14 mouse cellular contexts compared by ENCODE assay signal in the genomic region with DNA sequence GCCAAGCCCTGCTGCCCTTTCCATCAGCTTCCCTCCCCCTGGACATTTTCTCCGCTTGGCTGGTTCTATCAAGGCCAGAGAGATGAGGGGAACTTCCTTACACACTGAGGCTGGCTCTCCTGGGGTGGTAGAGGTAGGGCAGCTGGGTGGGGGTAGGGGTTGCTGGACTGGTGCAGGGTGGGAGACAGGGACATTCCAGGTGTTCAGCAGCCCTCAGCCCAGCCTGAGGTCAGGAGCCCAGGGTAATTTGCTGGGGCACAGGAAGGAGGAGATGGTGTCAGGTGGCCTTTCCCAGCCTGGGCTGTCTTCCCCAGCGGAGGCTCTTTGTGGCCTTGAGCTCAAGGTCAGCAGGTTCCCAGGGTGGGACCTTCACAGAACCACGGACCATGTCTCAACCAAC.
"Had no signal": no experiment of that assay in that cellular context is flagged by ENCODE, and none has a peak within 500 bp of the region (broad histone marks: within the 10 kb centered on the region; RNA-seq: fewer than 3 reads in every experiment).

No protein-coding gene starts in this region.

- H3K36me3 ChIP-seq: liver, embryonic 13.5 days; midbrain, embryonic 12.5 days; midbrain, embryonic 15.5 days; neural tube, embryonic 13.5 days had no signal

- H3K27ac ChIP-seq: layer of hippocampus, adult 2 months; liver, embryonic 13.5 days; midbrain, embryonic 12.5 days; midbrain, embryonic 15.5 days; neural tube, embryonic 13.5 days had no signal

- H3K4me3 ChIP-seq: layer of hippocampus, adult 2 months; liver, embryonic 13.5 days; midbrain, embryonic 12.5 days; midbrain, embryonic 15.5 days; myocyte; neural tube, embryonic 13.5 days had no signal

- DNase-seq: layer of hippocampus, adult 9-11 months; liver, embryonic 13.5 days; lung, adult 2 months; lung, postnatal 14 days; lung, postnatal 4 days; retina, postnatal 1 day; right cerebral cortex, postnatal 25 days; thymus, postnatal 25 days had no signal

- ATAC-seq: intestine, postnatal 0 days; midbrain, embryonic 15.5 days had no signal

- H3K4me2 ChIP-seq: liver, embryonic 13.5 days; midbrain, embryonic 12.5 days; midbrain, embryonic 15.5 days; neural tube, embryonic 13.5 days had no signal

- H3K9me3 ChIP-seq: liver, embryonic 13.5 days; midbrain, embryonic 12.5 days; midbrain, embryonic 15.5 days; neural tube, embryonic 13.5 days had no signal

- H3K9ac ChIP-seq: liver, embryonic 13.5 days; midbrain, embryonic 12.5 days; midbrain, embryonic 15.5 days; neural tube, embryonic 13.5 days had no signal
